Mouse (Mus musculus) spleen, postnatal 10 days (tissue): ENCODE measurements at regions not wholly inside any gene's neighbourhood (a gene's known extent, or its start where the extent isn't known, plus 50 kb on each side); places are given as distances from the start of the nearest gene placed in this dataset.
"Not testable (repeated sequence)": the region's sequence is repeated elsewhere in the genome, so short reads cannot be mapped to it uniquely, and the experiment has no call there.

Source experiments
- DNase-seq, 2 experiments: peaks; one replicate each; pipeline ENCODE4 v3.0.0; 2021 to 2022; ENCODE audit warnings: low spot score in 2 of 2

GRCm38 (mm10) chr1:112486046-112486445 lies 621.3 kb upstream of the Dsel start:
- DNase-seq = not testable (repeated sequence)

DNA sequence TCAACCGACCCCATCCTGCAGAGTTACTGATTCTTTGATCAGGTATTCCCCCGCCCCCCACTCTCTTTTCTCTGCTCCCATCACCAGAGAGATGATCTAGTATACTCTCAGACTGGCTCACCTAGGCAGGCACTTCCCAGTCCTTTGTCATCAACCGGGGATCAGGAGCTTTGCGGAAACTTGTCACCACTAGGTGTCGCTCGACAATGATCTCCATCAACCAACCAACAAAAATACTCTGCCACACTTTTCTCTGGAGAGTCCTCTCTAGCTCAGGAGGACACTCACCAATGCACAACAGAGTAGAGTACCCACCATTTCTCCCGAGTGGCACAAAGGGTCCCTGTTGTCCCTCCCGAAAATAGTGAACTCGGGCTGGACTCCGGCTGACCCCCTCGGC lies 591.3 kb upstream of the Dsel start:
- no peak for DNase-seq

GRCm38 (mm10) chr1:112452390-112452789 lies 587.7 kb upstream of the Dsel start:
- no peak for DNase-seq

DNA sequence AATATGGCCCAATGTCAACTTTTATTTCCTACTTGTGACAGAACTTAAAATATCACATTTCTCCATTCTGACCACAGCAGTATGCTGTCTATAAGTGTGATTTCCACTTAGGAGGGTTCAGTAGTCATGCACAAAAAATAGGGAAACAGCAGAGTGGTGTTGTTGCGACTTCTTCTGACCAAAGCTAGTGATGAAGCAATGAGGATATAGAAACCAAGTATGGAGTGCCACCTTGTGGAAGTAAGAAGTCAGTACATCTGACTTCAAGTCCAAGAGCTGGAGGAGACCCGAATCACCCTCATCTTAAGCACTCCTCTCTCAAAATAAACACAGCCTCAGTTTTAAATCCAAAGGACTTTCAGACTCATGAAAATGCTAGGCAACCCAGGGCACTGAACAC lies 586.9 kb upstream of the Dsel start:
- DNase-seq = no peak

DNA sequence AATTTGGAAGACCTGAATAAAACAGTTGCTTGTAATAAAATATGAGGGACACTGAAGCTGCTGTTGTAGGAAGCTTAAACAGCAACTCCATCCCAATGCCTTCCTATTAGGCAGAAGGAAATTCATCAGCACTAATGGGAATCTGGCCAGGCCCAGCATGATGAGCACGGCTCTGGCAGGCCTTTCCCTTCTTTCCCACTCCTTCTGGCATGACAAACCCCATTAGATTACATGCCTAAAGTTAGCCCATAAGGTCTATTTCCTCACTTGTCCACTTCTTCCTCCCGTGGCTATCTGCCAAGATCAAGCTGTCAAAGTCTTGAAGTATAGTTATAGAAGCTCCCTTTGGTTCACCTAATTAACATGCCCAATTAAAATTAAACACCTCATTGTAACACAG lies 574.4 kb upstream of the Dsel start:
- no peak for DNase-seq

GRCm38 (mm10) chr1:112416350-112417083 lies 551.8 kb upstream of the Dsel start:
- no peak for DNase-seq

- peak in 1 of 2 experiments; percentile 13 for DNase-seq
These were observed 524.1 kb upstream of the Dsel start for GRCm38 (mm10) chr1:112388807-112389206.

- DNase-seq = no peak
These were observed 519.3 kb upstream of the Dsel start for GRCm38 (mm10) chr1:112384015-112384414.

GRCm38 (mm10) chr1:112379651-112380264 lies 515.0 kb upstream of the Dsel start:
- no peak for DNase-seq

DNA sequence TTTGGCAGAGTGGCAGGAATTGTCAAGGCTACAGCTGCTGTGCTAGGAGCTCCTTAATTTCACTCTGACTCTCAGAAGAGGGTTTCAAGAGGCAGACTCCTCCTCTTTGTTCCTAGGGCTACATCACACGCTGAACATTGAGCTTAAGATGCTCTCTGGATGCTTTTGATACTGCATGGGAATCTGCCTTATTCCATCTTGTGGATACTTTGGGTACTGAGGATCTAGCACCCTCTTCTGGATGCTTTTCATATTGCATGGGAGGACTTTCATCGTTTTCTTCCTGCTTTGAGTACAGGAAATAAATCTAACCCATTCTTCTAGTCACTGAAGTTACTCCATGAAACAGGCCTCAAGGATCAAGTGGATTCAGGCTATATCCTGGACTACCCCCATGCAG lies 513.9 kb upstream of the Dsel start:
- no peak for DNase-seq

- no peak for DNase-seq
These were observed 491.1 kb upstream of the Dsel start for GRCm38 (mm10) chr1:112355816-112356215.
